Mouse (Mus musculus) spleen, embryonic (tissue): ENCODE data around the gene Ms4a4d.

Experiments used
- CTCF ChIA-PET: fragments of 350-600 bp; sonication (Branson Sonifier 250); formaldehyde crosslinking; loops from one replicate; lab custom pipeline; 2022; lab: Charles Lee

The Ms4a4d gene

DNA sequence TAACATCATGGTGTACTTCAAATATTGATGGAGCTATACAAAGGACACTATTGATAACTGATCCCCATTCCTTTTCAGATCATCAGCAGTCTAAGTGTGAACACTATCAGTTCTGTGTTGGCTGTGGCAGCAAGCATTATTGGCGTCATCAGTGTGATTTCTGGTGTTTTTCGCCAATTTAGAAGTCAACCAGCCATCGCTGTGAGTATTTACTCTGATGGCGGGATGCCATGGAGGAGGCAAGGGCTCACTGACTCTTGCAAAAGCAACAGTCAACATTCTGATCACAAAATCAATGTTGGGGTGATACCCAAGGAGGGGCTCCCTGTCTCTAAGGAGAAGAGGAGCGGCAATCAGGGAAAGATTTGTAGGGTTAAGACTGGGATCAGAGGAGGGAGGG, 18.1 kb downstream of the Ms4a4d start:
- CTCF ChIA-PET: no interaction called here

GRCm38 (mm10) chr19:11559560-11559959, 23.0 kb downstream of the Ms4a4d start:
- CTCF ChIA-PET: interaction anchor here (0.6 kb wide), 1 partner anchor 51 kb away, joined by 4 read pairs; no protein-coding TSS in a partner anchor

DNA sequence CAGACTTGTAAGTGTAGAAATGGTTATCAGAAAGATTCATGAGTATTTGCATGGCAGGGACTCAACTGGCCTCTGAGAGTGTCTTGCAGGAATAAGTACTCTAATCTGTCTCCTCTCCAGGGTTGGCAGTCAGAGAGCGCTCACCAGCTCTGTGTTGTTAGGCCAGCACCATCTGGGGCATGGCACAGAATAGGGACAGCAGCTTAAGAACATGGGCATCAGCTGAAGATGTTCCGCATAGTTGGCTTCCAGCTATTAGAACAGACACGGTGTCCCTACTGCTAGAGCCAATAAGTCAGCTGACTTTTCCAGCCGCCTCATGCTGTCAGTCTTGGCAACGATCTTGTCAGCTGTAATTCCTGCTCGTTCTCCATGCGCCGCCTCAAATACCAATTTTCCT, 38.4 kb downstream of the Ms4a4d start:
- CTCF ChIA-PET: no interaction called here

DNA sequence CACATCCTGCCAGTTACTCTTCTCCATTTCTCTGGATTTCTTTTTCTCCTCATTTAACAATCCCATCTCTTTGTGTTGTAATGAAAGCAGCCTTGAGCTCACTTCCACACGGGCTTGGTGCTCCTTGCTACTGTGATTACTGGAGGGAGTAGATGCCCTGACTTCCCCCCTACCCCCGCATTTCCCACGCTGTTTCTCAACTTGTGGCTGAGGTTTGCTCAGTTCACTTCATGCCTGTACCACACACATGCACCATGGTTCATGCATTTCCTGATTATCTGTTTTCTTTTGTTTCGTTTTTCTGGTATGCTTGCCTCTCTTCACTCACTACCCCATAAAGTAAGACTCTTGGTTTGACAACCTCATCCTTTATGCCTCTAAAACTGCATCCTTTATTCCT, 52.6 kb downstream of the Ms4a4d start:
- CTCF ChIA-PET: interaction anchor here (0.6 to 1.1 kb wide), 2 partner anchors 15 to 87 kb away, joined by 3 read pairs; partner anchors contain the start of gene Ms4a6d

GRCm38 (mm10) chr19:11589891-11590449, 53.4 kb downstream of the Ms4a4d start:
- CTCF ChIA-PET: no interaction called here

- CTCF ChIA-PET: interaction anchor here (0.5 to 0.9 kb wide), 4 partner anchors 158 to 418 kb away, joined by 3 to 5 read pairs (median 3); no protein-coding TSS in a partner anchor
Measured at GRCm38 (mm10) chr19:11601349-11601748, 64.7 kb downstream of the Ms4a4d start.

GRCm38 (mm10) chr19:11602026-11602425, 65.4 kb downstream of the Ms4a4d start:
- CTCF ChIA-PET: interaction anchor here (0.7 to 0.9 kb wide), 3 partner anchors 159 to 1647 kb away, joined by 3 to 6 read pairs (median 5); no protein-coding TSS in a partner anchor

GRCm38 (mm10) chr19:11604603-11605002, 68.0 kb downstream of the Ms4a4d start, which contains the start of gene Ms4a6d:
Gene Ms4a6d, minus strand, starts transcription at chr19:11604849.
- CTCF ChIA-PET: interaction anchor here (0.9 to 1.3 kb wide), 2 partner anchors 16 to 246 kb away, joined by 3 read pairs; no protein-coding TSS in a partner anchor
